Mouse (Mus musculus): ENCODE results near the gene Gnb2.

Gnb2 gene

GRCm38 (mm10) chr5:137514811-137515210 lies 18.5 kb downstream of the Gnb2 start:
- DNase-seq, result peak in 1 of 2 experiments; percentile 33

GRCm38 (mm10) chr5:137513951-137514721 lies 19.2 kb downstream of the Gnb2 start:
- DNase-seq, result peak; percentile 65 to 67

DNA sequence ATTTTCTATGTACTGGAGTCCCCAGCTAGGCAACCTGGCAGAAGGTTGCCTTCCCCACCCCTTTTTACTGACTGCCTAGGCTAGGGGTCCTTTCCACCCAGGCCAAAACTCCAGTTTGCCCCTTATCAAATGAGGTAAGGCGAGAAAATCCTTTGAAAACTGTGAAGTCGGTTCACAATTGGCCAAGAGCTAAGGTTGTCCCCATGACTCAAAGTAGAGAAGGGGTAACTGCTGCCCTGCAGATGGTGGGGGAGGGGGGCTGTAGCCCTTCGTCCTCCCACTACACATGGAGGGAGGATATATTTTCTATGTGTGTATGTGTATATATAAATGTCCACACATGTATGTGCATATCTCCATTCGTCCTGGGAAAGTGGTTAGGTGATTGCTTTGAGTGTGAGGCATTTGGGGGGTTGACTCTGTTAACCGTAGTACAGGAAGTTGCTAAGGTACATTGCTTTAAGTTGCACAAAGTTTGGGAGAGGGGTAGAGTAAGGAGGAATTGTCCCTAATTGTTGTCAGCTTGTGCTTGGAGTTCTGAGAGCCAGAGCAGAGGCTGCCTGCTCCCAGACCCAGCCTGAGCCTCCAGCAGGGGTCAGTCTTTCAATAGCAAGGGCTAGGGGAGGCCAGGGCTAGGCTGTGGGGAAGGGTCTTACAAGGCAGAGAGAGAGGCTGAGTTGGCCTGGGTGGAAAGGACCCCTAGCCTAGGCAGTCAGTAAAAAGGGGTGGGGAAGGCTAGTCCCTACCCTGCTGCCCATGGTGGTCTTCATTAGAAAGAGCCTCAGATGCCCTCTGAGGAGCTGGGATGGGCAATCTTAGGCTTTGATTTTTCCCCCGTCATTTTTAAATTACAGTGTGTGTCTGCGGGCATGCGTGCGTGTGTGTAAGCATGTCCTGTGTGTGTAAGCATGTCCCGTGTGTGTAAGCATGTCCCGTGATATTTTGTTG lies 20.2 kb downstream of the Gnb2 start:
- DNase-seq, result peak; percentile 49 to 56

DNA sequence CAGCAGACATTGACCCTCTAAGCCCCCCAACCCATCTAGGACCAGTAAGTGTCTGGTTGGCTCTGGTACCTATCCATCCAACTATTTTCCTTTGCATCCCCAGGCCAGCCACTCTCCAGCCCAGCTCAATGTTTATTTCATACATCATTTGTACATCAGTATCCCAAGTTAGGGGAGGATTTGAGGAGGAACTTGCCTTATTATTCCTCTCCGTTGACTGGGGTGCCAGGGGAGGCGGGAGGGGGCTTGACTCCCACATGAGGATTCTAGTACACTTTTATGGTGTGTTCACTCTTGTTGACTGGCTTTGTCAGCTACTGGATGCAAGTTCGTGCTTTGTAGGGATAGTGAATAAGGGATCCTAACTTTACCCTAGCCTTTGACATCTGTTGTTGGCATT lies 21.6 kb downstream of the Gnb2 start:
- DNase-seq, result no peak

DNA sequence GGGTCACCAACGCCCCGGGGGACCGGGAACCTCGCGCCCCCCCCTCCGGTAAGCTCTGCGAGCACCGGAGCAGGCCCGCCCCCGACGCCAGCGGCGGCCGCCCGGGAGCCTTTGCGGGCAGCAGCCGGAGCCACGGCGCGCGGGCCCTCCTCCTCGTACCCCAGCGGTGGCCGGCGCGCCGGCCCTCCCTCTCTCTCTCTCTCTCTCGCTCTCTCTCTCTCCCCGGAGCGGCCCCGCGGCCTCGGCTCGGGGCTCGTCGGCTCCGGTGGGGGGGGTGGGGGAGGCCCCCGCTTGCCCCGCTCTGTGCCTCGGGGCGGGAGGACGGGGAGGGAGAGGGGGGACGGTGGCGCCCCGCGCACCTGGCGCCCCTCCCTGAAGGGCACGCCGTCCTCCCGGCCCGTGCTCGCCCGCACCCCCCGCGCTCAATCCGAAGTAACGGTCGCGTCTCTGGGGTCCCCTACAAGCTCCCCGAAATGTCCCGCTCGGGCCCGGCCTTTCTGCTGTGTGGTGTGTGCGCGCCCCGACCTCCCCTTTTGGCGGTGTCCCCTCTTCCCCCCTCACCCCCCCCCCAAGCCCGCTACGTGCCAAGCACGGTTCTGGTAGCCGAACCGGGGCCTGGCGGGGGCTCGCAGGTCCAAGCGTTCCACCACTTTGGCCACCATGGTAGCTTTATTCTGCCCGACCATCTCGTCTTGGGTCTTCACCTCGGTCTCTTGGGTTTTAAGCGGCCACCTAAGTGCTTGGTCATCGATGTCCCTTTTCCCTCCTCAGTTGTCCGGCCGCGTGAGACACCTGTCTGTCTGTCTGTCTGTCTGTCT lies 22.5 kb downstream of the Gnb2 start:
- peak; percentile 34 to 52 for DNase-seq

GRCm38 (mm10) chr5:137510014-137510501 lies 23.3 kb downstream of the Gnb2 start:
- peak; percentile 75 to 87 for DNase-seq

- DNase-seq, result peak in 1 of 2 experiments; percentile 15
These were observed 29.3 kb downstream of the Gnb2 start for GRCm38 (mm10) chr5:137504041-137504440.

DNA sequence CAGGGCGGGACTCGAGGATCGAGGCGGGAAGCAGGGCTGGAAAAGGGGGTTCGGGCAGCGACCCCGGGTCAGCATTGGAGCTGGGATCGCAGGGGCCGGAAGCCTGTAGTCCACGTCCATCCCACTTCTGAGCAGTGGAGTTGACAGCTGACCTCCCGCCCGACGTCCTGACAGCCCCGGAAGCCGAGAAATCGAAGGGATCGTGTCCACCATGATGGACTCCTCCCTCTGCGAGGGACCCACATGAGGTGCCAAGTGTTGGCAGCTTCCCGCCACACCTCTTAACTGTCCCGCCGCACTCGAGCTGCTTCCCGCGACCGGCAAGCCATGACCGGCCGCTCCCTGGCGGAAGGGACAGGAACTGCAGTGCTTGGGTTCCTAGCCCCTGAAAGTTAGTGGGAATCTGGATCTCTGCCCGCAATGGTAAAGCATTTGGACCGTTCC lies 30.6 kb downstream of the Gnb2 start:
- DNase-seq, result peak; percentile 86

- peak; percentile 99 to 100 for DNase-seq
These were observed 31.3 kb downstream of the Gnb2 start, which contains the start of gene Pop7 for GRCm38 (mm10) chr5:137501709-137502666. Gene Pop7 (minus strand): TSS chr5:137502518.

DNA sequence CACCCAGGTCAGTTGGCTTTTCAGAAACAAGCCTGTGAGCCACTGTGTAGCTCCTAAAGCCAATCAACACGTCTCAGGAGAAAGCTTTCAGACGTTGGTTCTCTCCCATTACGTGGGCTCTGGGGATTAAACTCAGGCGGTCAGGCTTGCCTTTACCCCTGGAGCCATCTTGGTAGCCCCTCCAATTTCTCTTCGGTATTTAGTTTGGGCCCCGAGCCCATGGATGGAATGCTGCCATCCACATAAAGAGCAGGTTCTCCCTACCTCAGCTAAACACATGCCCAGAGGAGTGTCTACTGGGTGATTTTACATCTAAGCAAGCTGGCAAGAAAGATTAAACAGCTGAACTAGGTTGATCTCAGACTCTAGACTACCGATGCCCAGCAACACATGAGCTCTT lies 33.1 kb downstream of the Gnb2 start:
- DNase-seq, result no peak

DNA sequence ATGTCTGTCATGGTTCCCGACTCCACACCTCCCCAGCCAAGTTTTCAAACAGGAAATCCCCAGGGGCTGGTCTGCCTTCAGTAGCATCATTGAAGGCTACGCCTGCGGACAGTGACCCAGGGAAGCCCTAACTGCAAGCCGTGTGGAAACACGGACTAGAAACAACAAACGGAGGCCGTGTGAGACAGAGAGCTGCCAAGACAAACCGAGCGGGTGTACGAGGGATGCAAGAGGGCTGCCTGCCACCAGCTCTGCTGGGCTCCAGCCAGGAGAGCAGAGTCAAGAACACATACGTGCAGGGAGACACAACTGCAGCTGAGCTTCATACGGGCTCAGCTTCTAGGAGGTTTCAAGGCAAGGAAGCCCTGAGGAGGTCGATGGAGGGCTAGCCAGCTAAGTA lies 39.5 kb downstream of the Gnb2 start:
- no peak for DNase-seq

GRCm38 (mm10) chr5:137491559-137491958 lies 41.8 kb downstream of the Gnb2 start:
- DNase-seq, result no peak

DNA sequence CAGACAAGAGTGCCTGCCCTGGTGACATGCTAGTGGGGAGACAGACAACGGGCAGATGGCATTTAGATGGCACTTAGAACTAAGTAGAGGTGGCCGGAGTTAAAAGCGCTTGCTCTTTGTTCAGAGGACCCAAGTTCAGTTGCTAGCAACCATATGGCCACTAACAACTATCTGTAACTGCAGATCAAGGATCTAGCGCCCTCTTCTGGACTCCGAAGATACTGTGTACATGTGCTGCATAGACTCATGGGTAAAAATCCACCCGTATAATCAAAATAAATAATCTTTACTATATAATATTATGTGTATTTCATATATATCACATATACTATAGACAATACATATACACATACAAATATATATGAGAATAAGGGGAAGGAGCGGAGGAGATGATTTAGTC lies 45.7 kb downstream of the Gnb2 start:
- no peak for DNase-seq

DNA sequence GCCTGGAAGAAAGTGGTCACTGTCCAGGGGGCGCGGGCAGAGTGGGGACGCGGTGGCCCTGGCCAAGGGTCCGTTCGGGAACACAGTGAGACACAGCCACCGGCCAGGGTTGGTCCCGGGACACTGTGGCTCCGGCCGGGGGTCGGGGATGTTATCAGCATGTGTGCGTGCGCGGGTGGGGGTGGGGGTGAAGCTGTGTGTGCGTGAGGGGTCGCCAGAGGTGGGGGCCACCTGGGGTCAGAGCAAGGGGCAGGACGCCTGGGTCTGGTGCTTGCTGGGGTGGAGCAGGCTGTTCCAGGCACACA lies 47.5 kb downstream of the Gnb2 start:
- no peak for DNase-seq

- DNase-seq, result no peak
These were observed 48.0 kb downstream of the Gnb2 start for GRCm38 (mm10) chr5:137485071-137485850.

DNA sequence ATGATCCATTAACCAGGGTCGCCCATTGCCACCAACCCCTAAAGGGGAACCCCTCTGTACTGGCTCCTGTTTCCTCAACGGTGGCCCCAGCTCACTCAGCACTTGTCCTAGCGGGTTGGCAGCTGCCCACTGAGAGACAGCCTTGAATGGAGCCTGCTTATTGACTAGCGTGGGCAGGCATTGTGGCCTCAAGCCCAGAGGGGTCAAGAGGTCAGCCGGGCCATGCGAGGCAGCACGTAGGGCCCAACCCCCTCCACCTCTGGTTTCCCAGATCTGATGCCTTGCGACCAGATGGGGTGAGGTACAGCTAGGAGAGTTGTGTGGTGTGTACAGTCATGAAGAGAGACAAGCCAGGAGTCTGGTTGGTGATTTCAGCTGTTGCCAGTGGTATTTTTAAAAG lies 51.4 kb downstream of the Gnb2 start:
- no peak for DNase-seq

GRCm38 (mm10) chr5:137481138-137481537 lies 52.2 kb downstream of the Gnb2 start:
- peak; percentile 79 to 83 for DNase-seq
